Mouse (Mus musculus): ENCODE data around the gene Baz1a.
"Not testable (repeated sequence)": the region's sequence is repeated elsewhere in the genome, so short reads cannot be mapped to it uniquely, and the experiment has no call there.

Gene Baz1a

DNA sequence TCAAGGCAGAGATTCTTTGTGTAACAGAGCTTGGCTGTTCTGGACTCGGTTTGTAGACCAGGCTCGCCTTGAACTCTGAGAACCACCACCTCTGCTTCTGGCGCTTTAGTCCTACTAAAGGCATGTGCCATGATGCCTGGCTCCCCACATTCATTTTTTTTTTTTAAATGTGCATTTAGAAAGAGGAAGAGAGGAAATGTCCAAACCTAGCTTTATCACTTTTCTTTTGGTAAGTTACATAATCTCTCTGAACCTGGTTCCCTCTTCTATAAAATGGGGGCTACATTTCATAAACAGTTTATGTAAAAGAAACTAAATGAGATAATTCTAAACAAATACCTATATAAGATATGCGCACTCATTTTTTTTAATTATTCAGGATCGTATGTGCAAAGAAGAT is 33.2 kb downstream of the Baz1a start:
- no peak for DNase-seq (ENCODE audit: low spot score in 2 of 2)

DNA sequence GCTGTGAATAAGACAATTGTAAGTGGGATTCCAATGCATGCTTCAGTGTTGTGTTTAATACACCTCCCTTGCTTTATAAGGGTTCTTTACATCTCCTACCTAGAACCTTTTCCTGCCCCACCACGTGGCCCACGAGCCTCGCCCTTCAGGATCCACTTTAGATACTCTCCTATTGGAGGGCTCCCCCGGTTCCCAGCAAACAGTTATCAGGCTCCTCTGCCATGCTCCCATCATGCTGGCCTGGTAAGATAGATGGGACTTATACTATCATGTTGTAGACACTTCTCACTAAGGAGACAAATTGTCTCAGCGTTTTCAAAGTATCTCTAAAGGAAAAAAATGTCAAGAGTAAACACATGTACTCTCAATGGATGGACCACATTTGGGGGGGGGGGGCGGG is 33.6 kb downstream of the Baz1a start:
- DNase-seq (ENCODE audit: low spot score in 2 of 2): no peak

DNA sequence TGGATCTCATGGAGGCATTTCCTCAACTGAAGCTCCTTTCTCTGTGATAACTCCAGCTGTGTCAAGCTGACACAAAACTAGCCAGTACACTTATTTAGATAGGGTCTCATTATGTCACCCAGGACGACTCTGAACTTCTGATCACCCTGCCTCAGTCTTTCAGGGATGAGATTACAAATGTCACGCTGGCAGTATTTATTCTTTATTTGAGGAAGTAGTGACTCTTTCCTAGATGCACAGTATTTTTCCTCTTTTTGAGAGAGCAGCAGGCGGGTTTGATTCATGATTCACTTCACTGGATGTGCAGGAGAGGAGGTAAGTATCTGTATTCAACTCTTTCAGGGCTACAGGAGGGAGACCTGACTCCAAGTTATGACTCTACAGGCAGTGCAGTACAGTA is 45.1 kb downstream of the Baz1a start:
- DNase-seq (ENCODE audit: low spot score in 2 of 2): no peak

DNA sequence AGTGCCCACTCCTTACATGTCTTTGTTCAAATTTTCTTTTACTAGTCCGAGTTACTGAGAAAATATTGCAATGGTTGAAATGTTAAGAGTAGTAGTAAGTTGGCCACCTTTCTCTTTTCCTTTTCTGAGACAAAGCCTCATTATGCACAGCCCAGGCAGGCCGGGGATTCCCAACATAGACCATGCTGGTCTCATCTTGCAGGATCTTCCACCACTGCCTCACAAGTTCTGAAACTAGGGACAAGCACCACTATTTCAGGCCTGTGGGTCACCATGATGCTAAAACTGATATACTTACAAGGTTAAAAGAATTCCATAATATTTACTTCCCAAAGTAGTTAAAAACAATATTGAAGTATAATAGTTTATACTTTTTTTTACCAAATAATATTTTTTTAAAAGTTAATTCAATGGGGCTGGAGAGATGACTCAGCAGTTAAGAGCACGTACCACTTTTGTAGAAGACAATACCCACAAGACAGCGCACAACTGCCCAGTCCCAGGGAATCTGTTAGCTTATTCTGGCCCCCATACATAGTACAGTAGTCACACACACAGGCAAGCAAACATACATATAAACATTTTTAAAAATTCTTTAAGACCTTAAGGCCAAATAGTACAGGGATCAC is 48.5 kb downstream of the Baz1a start:
- no peak for DNase-seq (ENCODE audit: low spot score in 2 of 2)

DNA sequence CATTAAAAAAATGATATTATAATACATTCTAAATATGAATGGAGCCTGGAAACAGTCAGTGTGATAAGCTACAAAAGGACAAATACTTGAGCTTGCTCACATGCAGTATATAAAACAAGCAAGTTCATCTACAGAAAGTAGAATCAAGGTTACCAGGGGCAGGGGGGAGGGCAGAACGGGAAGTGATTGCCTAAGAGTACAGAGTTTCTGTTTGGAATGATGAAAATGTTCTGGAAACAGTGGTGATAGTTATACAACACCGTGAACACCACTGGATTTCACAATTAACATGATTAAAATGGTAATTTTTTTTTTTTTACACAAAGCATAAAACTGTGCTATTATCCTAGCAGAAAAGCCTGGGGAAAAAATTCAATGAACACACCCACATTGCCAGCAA is 54.6 kb downstream of the Baz1a start:
- DNase-seq (ENCODE audit: low spot score in 2 of 2): no peak

DNA sequence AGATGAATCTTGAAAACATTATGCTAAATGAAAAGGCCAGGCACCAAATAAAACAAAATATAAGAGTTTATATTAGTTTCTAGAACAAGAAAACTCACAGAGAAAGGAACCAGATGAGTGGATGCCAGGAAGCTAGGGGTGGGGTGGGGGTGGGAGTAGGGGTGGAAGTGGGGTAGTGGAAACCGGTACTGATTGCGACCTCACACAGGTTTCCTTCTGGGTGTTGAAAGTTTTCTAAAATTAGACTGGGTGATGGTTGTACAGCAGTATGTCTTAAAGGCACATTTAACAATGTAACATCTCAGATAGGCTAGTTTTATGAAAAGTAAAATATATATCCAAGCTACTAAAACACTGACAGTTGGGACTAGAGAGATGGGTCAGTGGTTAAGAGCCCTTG is 57.2 kb downstream of the Baz1a start:
- DNase-seq (ENCODE audit: low spot score in 2 of 2): no peak

DNA sequence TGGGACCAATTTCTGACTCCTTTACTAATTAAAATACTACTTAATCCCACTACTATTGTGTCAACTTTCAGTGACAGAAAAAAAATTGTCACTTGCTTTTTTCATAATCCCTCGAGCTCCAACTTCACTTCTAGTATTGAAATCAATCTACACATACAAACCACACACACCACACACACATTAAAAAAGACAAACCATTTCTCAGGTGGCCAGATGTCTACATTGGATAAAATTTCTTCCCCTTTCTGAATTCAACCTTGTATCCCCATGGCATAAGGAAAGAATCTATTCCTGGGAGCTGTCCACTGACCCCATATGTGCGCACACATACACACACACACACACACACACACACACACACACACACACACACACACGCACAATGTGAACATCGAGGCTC is 57.7 kb downstream of the Baz1a start:
- no peak for DNase-seq (ENCODE audit: low spot score in 2 of 2)

DNA sequence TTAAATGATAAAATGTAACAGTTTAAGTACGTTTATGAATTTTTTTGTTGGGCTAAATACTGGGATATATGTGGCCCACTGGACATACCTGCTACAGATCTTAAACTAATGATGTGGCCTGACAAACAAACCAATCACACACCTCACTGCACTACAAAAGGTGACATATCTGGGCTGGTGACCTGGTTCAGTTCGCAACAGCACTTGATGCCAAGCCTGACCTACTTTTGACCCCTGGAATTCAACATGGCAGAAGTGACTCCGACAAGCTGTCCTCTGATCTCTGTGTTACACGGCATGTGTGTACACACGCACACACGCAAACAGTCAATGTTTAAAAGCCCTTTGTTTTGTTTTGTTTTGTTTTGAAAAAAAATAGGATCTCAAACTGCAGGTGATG is 68.0 kb downstream of the Baz1a start:
- DNase-seq (ENCODE audit: low spot score in 2 of 2): no peak

DNA sequence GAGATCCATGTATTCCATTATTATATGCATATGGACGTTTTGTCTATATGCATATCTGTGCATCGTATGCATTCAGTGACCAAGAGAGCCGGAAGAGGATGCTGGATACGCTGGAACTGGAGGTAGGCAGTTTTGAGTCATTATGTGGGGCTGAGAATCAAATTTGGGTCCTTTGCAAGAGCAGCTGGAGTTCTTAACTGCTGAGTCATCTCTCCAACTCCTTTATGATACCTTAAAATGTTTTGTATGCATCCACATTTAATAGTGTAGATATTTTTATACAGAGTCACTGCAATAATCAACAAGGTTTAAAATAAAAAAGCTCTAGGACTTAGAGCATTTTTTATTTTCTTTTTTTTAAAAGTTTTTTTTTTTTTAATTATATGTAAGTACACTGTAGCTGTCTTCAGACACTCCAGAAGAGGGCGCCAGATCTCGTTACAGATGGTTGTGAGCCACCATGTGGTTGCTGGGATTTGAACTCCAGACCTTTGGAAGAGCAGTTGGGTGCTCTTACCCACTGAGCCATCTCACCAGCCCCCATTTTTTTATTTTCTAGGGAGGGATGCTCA is 71.5 kb downstream of the Baz1a start:
- not testable (repeated sequence) for DNase-seq (ENCODE audit: low spot score in 2 of 2)

DNA sequence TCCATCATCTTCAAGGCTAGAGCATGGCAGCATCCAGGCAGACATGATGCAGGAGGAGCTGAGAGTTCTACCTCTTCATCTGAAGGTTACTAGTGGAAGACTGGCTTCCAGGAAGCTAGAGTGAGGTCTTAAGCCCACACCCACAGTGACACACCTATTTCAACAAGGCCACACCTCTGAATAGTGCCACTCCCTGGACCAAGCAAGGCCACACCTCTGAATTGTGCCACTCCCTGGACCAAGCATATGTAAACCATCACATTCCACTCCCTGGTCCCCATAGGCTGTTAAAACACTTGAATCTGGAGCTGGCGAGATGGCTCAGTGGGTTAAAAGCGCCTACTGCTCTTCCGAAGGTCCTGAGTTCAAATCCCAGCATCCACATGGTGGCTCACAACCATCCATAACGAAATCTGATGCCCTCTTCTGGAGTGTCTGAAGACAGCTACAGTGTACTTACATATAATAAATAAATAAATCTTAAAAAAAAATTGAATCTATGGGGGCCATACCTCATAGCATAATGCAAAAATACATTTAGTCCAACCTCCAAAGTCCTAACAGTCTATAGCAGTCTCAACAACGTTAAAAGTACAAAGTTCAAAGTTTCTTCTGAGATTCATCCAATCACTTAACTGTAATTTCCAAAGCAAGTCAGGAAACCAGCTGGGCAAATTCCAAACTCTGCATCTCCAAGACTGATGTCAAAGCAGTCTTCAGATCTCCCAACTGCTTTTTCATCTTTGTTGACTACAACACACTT is 76.4 kb downstream of the Baz1a start:
- DNase-seq (ENCODE audit: low spot score in 2 of 2): not testable (repeated sequence)

DNA sequence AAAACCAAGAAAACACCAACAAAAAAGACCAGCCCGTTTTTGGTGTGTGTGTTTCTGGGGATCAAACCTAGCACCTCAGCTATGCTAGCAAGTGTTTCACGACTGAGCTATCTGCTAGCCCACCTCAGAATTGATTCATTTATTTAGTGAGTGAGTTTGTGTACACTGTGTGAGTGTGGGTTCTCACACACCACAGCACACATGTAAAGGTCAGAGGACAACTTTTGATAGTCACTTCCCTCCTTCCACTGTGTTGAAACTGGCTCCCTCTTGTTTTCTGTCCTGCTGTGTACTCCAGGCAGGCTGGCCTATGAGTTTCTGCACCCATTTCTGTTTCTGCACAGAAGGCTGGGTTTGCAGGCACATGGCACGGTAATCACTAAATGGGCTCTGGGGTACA is 103.8 kb downstream of the Baz1a start:
- DNase-seq (ENCODE audit: low spot score in 2 of 2): no peak

DNA sequence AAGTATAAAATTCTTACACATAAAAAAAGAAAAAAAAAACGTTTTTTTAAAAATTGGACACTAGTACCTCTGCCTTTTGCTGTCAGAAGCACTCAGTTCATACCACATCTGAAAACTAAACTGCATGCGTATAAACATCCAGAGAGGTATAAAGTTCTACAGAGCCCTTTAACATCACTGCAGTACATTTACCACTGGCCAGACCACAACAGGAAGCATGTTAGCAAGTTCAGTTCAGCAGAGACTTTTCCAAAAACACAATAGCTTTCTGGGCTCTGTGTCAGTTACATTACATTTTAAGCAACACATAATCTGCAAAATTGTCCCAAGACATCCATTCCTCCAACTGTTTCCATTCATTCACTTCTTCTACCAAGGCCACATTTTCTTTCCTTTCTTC is 121.6 kb downstream of the Baz1a start:
- not testable (repeated sequence) for DNase-seq (ENCODE audit: low spot score in 2 of 2)

DNA sequence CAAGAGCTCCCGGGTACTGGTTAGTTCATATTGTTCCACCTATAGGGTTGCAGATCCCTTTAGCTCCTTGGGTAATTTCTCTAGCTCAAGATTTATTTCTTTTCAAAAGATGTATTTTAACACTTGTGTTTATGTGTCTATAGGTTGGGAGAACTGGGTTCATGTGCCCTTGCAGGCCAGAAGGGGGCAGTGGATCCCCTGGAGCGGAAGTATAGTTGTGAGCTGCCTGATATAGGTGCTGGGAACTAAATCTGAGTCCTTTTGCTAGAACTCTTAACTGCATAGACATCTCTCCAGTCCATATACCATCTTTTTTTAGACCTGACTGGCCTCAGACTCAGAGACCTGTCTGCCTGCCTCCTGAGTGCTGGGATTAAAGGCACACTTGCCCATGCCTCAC is 123.7 kb downstream of the Baz1a start:
- no peak for DNase-seq (ENCODE audit: low spot score in 2 of 2)

DNA sequence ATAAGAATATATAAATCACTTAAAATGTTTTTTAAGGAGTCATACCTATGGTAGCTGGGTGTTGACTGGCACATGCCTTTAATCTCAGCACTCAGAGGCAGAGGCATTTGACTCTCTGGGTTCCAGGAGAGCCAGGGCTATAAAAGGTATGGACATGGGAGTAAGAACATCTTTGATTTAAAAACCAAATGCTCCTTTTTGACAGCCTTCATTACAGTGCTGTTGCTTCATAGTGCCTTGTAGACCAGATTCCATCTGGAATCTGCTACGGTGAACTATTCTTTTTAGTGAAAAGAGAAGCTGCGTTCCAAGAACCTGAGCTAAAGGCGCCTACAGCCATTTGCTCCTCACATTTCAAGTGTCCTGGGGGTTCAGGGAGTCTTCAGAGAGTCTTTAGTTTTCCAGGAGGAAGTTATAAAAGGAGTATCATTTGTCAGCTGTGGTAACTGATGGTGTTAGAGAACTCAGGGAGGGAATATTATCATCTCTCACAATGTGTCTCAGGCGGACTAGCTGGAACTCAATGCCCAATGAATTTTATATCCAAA is 126.5 kb downstream of the Baz1a start:
- DNase-seq (ENCODE audit: low spot score in 2 of 2): no peak

DNA sequence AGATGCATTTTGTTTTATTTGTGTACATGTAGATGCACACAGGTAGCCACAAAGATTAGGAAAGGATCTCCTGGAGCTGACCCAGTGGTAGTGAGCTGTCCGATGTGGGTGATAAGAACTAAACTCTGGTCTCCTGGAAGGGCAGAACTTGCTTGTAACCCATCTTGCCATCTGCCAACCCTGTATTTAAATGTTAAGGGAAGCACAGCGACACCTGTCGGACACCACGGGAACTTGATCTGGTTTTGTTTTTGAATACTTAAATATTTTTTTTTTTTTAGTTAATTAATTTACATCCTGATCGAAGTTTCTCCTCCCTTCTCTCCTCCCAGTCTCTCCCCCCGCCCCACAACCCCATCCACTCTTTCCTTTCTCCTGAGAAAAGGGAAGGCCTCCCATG is 134.5 kb downstream of the Baz1a start:
- DNase-seq (ENCODE audit: low spot score in 2 of 2): peak; percentile 27 to 59

DNA sequence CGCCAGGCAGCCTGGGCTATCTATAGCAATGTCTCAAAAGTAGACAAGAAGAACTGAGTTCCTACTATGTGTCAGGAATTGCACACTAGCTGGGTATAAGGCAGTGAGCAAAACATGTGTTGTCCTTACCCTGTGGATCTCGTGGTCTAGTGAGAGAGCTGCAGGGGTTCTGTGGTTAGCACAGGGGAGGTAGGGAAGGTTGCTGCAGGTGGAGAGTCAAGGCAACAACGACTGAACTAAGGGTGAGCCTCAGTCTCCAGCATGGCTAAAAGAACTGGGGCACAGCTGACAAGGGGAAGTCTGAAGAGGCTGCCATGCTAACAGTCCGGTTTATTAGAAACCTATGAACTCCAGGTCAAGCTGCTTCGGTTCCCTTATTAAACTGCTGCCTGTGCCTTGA is 134.9 kb downstream of the Baz1a start:
- no peak for DNase-seq (ENCODE audit: low spot score in 2 of 2)

DNA sequence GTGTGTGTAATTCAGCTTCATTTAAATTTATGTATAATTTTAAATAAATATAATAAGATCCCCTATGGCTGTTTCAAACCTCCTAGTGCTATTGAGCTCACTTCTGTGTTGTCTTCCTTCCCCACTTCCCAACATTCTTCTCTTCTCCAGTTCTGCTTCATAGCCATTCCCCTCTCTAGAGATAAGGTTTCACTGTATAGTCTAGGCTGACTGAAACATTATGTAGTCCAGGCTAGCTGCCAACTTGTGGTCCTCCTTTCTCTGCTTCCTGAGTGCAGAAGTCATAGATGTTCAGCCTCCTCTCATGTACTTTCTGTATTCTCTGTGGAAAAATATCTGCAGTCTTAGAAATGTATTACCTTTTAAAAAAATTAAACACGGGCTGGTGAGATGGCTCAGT is 136.3 kb downstream of the Baz1a start:
- DNase-seq (ENCODE audit: low spot score in 2 of 2): no peak

DNA sequence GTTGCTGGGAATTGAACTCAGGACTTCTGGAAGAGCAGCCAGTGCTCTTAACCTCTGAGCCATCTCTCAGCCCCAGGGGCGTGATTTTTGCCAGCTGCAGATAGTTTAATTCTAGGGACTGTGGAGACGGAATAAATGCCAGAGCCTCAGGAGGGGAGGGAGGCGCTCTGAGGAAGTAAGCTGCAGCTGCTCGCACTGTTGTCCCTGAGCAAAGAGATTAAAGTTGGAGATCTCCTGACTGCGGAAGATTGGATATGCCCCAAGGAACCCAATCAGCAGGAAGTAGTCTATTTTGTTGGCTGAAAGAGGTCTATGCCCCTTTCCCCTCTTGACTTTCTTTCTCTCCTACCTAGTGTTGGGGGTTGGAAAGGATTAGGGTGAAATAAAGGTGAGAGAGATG is 137.3 kb downstream of the Baz1a start:
- no peak for DNase-seq (ENCODE audit: low spot score in 2 of 2)

DNA sequence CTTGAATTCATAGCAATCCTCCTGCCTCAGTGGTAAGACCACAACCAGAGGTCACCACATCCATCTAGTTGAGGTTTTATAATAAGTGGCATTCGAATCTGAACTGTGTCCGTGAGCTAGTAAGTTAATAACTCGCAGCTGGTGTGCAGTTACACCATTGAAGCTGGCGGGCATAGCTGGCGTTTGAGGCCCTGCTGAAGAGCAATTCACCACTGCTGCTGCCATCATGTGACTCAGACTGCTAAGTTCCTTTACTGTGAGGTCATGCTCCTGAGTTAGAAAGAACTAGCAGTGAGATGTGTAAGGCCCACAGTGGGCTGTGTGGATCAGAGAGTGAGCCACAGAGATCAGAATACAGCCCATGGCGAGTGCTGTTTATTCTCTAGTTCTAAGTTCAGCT is 139.4 kb downstream of the Baz1a start:
- DNase-seq (ENCODE audit: low spot score in 2 of 2): no peak

DNA sequence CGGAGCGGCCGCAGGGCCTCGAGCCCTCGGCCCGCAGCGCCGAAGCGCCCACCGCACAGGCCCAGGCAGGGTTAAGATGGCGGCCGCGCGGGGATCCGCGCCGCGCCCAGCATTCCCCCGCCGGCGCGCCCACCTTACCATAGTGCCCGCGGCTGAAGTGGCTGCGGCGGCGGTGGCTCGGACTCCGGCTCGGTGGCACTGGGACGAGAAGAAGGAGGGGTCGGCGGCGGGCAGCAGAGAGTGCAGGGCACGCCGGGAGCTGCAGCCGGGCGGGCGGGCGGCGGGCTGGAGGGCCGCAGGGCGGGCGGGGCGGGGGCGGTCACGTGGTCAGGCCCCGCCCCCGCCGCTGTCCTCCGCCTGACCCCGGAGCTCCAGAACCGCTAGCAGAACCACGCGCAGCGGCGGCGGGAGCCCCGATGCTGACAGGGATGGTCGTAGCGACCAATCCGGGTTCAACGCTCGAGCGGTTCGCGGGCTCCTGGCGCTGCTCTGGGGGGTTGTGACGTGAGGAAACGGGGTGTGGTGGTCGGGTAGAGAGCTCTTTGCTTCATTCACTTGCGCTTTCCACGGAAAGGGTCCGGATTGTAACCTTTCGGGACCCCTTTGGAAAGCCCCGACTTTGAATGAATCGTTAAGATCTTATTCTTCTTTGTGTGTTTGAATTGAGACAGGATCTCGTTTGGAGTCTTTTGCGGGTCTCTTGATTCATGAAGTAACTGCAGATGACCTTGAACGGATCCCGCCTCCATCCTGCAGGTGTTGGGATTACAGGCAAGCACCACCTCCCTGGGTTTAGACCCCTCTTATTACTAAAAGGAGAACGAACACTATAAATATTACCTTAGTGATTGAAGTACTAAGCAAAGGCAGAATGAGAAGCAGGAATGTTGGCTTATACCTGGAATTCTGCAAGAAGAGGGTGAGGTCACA is 151.3 kb downstream of the Baz1a start, which contains the start of gene Cfl2:
Gene Cfl2, minus strand, starts transcription at position 272 of the 930 bp plus-strand sequence.
- peak; percentile 60 to 67 for DNase-seq (ENCODE audit: low spot score in 2 of 2)

DNA sequence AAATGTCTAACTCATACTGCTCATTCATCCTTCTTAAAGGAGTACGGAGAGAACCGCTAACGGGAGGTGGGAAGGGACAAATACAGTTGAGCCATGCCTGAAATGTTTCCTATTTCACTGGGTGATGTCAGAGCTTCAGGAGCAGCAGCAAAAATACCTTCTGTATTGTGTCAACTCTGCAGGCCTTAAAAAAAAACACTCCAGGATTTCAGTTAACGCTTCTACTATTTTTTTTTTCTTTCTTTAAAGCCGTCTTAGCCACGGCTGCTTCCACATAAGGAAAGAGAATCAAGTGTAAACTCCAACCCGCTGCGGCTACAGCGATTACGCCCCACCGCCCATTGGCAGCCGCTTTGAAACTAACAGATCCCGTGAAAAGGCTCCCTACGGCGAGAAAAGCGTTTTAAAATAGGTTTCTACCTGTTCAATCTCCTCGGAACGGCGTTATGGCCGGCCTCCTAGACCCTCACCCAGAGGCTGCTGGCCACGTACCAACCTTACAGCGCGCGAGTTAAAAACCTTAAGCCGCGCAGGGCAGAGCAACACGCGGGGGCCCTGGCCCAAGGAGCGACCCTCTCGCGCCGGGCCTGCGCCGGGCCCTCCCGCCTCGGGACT is 152.1 kb downstream of the Baz1a start:
- DNase-seq (ENCODE audit: low spot score in 2 of 2): peak; percentile 13 to 20

All from spleen, postnatal 14 days (tissue).